Mouse (Mus musculus): Measurements from ENCODE around the gene Mvb12b.

- TF ChIP-seq POLR2A (IDR thresholded peaks at IDR 0.05; ENCODE audit: low read depth, low read length) (no peak), CTCF (IDR thresholded peaks at IDR 0.05; ENCODE audit: extremely low read depth, insufficient read depth, insufficient read length, insufficient replicate concordance) (no peak)
Measured at GRCm38 (mm10) chr2:33808032-33808431, 79.7 kb downstream of the Mvb12b start.
